Mouse (Mus musculus) gastrocnemius, adult 18-20 months (tissue): ENCODE measurements around the gene Ltbp2. TPM values are rescaled to one million over a fixed set of nuclear protein-coding genes. Genes with fewer than 3 reads are reported as not detected.

ENCODE experiments used
- DNase-seq: peaks from one replicate; pipeline ENCODE4 v3.0.0; 2021; ENCODE audit warnings: low spot score
- total RNA-seq, 2 experiments: library from RNA; stranded (reverse); gene quantifications; 2 replicates each; pipeline ENCODE4 v1.2.3; 2021

Ltbp2 gene
- total RNA-seq, 2 experiments from 2014 or later: 2.6 to 3.1 TPM

DNA sequence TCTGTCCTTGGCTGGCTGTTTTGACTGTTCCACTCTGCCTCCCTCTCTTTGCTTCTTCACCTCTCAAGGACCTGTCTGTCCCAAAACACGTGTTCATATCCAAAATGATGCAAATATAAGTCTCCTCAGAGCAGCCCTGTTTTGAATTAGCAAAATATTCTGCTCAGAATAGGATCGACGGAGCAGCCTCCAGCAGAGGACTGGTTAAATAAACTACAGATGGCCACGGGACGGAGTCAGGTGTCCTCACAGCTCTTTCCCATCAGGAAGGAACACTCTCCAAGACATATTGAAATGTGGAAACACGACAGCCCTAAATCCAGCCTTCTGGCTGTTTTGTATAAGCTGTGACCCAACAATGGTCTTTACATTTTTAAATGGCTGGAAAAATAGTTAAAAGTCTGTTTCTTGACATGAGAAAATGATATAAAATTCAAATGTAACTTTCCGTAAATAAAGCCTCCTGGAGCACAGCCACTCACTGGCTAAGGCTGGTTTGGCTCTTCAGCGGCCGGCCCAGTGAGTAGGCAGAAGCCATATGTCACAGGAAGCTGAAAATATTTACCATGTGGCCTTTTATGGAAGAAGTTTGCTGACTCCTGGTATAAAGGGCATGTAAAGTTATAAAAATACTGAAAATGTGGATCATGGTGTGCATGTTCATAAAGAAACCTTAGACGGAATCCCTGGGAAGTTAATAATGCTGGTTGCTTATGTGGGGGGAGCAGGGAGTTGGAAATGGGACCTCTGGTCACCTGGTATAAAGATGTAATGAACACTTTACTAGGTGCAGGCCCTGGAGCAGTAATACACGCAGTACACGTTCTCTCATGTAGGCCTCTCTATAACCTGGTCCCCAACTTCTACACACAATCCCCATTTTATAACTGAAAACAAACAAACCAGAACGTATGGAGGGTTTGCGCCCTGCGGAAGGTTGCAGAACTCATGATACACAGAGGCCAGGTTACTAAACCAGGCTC, 34.9 kb downstream of the Ltbp2 start:
- DNase-seq: no peak

DNA sequence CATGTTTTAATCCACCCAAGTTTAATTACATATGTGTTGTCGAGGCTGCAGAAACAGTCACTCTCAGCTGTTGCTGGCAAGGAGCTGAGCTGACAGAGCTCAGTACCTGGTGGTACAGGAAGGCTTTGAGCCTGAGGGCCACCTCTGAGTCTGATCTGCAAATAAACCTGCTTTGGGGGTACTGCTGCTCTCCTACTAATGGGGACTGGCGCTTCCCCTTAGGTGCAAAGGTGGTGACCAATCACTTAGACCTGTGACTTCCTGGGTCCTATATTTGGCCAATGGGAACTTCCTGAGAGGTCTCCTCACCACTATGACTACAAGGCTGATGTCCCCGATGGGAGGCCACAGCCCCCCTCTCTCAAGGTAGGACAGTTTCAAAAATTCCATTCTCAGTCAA, 35.6 kb downstream of the Ltbp2 start:
- DNase-seq: no peak

DNA sequence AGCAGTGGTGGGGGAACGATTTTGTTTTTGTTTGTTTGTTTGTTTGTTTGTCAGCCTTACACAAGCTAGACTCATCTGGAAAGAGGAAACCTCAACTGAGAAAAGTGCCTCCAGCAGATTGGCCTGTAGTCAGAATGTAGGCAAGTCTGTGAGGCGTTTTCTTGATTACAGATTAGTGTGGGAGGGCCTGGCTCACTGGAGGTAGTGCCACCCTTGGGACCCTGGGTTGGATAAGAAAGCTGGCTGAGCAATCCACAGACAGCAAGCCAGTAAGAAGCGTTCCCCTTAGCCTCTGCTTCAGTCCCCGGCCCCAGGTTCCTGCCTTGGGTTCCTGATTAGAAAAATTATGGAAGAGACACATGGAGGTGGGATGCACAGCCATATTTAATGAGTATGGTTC, 36.4 kb downstream of the Ltbp2 start:
- DNase-seq: no peak

DNA sequence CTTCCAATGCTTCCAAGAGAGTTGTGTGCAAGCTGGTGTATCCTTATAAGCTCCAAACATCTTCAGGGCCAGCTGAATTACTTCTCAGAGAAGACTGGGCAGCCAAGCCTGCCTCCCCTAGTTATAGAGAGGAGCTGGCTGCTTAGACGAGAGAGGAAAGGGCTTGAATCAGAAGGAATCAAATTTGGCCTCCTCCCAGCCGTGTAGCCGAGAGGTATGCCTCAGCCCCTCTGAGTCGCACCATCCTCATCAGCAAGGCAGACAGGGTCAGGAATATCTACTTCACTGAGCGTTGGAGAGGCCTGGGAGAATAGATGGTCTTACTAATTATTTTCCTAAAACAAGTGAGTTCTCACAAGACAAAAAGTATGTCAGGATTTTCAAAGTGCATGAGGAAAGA, 40.7 kb downstream of the Ltbp2 start:
- no peak for DNase-seq

DNA sequence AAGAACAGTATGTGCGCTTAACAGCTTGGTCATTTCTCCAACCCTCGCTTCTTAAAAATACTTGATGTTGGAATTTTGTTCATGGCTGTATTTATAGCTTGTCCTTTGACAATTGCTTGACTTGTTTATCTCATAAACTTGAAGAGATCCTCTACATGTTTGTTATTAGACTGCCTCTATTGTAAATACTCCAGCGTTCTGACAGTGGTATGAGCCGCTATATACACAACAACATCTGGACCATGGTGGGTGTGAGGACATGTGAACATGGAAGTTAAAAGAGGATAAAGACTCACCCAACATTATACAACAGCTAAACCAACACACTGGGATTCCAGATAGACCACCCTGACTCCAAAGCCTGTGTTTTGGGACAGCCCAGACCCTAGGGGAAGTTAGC, 41.6 kb downstream of the Ltbp2 start:
- DNase-seq: no peak

DNA sequence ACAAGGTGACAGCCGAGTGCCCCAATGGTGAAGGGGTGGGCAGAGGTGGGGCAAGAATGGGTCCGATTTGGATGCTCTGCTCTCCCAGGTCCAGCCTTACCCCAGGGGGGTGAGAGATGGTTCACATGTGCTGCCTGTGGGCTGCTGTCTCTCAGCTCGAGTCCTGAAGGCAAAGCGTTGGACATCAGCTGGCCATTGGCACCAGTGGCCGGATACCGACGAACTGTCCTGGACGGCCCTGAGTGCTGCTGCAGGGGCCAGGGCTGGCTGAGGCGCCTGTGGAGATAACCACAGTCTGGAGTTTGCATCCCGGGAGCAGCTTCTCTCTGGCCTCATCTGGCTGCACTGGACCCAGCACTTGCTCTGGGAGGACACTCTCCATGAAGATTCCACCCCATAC, 44.7 kb downstream of the Ltbp2 start:
- DNase-seq: no peak

DNA sequence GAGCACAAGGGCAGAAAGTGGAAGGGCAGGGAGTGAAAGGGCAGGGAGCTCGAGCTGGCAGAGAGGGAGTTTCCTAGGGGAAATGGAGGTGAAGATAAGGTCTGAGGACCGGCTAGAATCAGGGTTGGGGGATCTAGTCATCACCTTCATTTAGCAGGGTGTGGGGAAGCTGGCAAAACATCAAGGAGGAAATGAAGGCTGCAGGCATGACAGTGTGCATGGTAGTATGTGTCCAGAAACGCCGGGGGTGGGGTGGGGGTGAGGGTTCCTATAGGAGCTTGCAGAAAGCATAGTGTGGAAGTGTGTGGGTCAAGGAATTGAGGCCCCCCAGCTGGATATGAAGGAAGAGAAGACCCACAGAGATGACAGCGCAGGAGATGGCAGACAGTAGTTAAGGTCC, 45.2 kb downstream of the Ltbp2 start:
- no peak for DNase-seq

DNA sequence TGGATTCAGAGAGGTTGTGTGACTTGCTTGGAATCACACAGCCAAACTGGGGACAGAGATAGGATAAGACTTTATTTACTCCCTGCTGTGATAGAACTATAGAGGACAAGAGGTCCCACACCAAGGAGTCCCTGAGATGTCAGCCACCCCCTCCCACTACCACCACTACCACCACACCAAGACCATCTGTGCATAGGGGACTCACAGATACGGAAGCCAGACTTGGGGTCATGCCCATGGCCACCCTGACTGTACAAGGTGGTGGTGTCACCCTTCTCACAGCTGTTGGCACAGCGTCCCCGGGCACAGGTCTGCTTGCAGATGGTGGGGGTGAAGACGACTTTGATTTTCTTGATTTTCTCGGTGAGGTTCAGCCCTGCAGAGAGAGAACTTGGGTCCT, 45.9 kb downstream of the Ltbp2 start:
- DNase-seq: no peak

DNA sequence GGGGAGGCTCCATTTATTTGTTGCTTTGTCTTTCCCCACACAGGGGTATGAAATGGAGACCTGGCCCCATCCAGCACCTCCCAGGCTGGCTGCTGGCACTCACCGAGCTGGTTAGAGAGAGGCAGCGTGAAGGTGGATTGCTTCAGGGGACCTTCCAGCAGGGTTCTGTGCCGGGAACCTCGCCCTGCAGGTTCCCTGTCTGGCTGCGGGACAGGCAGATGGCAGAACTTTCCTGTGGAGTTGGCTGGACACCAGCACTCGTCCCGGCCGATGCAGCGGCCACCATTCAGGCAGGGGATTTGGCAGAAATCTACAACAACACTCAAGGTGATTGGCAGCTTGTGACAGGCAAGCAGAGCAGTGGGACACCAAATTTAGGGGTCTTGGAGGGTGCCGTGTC, 46.4 kb downstream of the Ltbp2 start:
- DNase-seq: no peak

DNA sequence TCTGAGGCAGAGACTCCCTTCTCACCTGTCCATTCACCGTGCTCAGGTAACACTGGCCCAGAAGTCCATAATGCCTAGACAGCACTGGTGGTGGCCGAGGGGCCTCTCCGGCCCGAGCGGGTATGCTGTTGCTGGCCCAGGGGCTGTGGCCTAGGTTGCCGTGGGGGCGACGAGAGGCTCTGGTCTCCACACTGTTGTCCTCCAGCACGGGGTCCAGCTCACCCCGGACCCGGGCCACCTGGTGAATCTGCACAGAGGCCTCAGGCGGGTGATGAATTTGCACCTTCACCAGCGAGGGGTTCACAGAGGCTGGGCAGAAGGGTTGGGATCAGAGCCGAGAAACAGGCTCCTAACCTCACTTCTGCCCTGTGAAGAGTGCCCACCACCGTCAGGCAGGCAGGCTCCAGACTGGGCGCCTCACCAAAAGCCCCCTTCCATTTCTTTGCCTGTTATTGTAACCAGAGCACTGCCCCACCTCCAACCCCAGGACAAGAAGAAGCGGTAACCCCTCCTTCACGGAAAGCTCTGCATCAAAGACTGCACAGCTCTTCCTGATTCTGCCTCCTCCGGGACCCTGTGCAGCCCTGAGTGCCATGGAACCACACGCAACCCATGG, 47.1 kb downstream of the Ltbp2 start:
- DNase-seq: no peak

DNA sequence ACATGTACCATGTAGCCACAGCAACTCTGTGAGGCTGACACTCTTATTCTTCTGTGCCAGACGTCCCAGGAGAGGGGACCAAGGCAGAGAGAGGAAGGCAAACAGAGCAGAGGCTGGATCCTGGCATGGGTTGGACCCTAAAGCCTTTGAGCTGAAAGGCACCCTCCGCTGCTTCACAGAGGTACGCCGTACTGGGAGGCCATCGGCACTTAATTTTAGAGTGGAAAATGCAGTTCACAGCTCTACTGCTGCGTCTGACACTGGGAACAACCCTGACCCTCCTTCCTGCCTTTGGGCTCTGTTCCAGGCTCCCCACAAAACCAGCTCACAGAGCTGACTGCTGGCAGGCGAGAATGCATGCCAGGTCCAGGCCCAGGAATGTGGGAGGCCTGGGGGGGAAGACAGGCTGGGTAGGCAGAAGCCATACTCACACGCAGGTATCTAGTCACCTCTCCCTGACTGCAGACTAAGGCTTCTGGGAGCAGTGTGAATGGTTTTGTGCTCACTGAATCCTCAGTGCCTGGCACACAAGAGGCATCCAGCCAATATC, 48.9 kb downstream of the Ltbp2 start:
- DNase-seq: no peak

DNA sequence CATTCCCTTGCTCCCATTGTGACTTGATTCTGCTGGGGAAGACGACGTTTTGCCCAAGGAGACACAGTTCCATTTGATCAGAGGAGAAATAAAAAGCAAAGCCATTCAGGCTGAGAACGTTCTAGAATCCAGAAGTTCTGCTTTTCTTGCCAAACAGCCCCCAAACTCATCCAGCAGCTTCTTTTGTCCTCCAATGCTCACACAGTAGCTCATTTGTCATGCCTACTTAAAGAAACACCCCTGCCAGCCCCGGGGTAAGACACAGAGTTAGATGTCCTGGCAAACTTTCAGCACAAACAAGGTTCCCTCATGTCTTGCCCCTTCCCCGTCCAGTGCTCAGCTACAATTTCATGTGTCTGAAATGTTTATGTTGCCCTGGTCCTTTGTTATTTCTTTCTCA, 52.1 kb downstream of the Ltbp2 start:
- DNase-seq: no peak

DNA sequence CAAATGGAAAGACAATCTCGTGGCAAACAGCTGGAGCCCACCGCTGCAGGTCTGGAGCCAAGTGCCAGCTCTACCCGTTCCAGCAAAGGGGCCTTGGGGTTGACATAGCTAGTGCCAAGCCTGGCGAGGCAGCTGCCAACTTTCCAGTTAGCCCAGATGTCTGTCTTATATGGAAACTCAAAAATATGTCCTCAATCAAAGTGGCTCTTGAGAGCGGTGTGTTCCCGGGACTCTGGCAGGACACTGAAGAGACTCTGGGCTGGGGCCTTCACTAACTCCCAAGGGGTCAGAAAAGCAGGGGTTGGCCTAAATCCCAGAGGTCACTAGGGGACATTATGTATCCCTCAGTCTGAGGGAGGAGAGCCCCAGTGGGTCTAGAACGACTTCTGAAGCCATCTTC, 52.7 kb downstream of the Ltbp2 start:
- no peak for DNase-seq

- DNase-seq: no peak
Observed at GRCm38 (mm10) chr12:84819236-84820168, 56.8 kb downstream of the Ltbp2 start.

DNA sequence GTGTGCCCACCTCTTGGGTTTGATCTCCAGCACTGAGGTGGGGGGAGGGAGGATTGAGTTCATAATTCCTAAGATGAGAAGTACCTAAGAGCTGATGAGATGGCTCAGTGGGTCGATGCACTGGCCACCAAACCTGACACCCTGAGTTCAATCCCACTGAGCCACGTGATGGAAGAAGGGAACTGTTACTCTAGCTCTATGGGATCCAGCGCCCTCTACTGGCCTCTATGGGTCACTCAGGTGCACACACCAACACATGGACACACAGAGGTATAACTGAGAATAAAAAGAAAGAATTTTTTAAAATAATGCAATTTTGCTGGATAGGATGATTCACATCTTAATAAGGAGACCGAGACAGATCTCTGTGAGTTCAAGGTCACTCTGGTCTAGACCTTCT, 57.8 kb downstream of the Ltbp2 start:
- no peak for DNase-seq

DNA sequence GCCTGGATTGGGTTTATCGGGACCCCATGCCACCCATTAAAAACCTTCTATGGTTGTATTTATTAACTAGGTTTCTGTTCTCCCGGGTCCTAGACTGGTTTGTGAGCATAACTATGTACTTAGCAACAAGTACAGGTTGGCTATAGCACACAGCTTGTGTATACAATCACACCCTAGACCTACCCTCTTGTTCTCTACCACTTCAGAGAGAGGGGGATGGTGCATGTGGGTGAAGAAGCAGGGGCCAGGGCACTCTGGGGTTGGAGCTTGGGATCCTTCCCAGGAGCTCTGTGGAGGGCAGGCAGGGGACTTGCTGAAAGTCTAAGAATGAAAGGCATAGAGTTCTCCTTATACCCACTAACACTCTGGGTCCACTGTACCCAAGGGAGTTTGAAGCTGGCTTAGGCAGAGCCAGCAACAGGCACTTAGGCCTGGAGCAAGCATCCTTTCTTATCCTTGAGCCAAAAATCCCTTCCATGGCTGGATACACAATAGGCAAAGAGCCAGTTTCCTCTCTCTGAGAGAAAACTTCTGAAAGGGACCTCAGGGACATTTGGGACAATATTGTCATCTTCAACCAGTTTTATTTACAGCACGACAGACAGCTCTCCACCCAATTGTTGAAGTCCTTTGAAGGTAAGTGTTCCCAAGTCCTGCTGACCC, 61.5 kb downstream of the Ltbp2 start:
- no peak for DNase-seq

- DNase-seq: no peak
Observed at GRCm38 (mm10) chr12:84813773-84814172, 62.6 kb downstream of the Ltbp2 start.

- DNase-seq: no peak
Observed at GRCm38 (mm10) chr12:84812004-84812403, 64.3 kb downstream of the Ltbp2 start.

- no peak for DNase-seq
Observed at GRCm38 (mm10) chr12:84811510-84811909, 64.8 kb downstream of the Ltbp2 start.

DNA sequence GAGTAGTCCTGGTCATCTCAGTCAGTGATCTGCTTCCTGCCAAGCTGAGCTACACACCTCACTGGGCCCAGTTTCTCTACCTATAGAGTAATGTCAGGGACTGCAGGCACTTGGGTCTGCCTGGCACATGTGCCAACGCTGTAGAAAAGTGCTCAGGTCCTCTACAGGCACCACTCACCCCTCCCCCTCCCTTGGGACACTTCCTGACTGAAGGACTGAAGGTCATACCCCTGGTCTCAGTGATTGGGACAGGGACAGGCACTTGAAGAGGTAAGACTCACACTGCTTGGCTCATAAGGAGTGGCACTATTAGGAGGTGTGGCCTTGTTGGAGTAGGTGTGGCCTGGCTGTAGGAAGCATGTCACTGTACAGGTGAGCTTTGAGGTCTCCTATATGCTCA, 65.5 kb downstream of the Ltbp2 start:
- no peak for DNase-seq

- no peak for DNase-seq
Observed at GRCm38 (mm10) chr12:84809033-84809432, 67.3 kb downstream of the Ltbp2 start.
